Mouse (Mus musculus) megakaryocyte progenitor cell, adult 5-6 weeks (primary cell): ENCODE measurements around the gene Slc30a9. TPM values are rescaled to one million over a fixed set of nuclear protein-coding genes. Genes with fewer than 3 reads are reported as not detected.

Source experiments
- ATAC-seq: replicated peaks from 2 replicates; pipeline ENCODE4 v1.8.0; 2016; ENCODE audit warnings: mild to moderate bottlenecking, moderate TSS enrichment, inconsistent platforms; ENCODE audit not compliant: poor library complexity
- total RNA-seq, 2 experiments: library from RNA; stranded (forward) in 1 of 2; stranded (reverse) in 1 of 2; fragments of 157-497, 149-512 nt in 1 of 2; fragments of 200-1000 nt in 1 of 2; gene quantifications; 2 replicates each; pipeline versions ENCODE4 v1.2.3 to v1.2.4; 2015 to 2017

The Slc30a9 gene
- total RNA-seq, 2 experiments from 2014 or later, result 23.6 to 37.9 TPM

- no peak for ATAC-seq
Measured at GRCm38 (mm10) chr5:67311811-67312521, 5.2 kb downstream of the Slc30a9 start.

- no peak for ATAC-seq
Measured at GRCm38 (mm10) chr5:67312522-67312851, 5.7 kb downstream of the Slc30a9 start.

- no peak for ATAC-seq
Measured at GRCm38 (mm10) chr5:67321656-67322268, 15.0 kb downstream of the Slc30a9 start.

GRCm38 (mm10) chr5:67324032-67324431 is 17.3 kb downstream of the Slc30a9 start:
- ATAC-seq, result no peak

GRCm38 (mm10) chr5:67340811-67341210 is 34.1 kb downstream of the Slc30a9 start:
- no peak for ATAC-seq

- no peak for ATAC-seq
Measured at GRCm38 (mm10) chr5:67347060-67347459, 40.3 kb downstream of the Slc30a9 start.

- ATAC-seq, result no peak
Measured at GRCm38 (mm10) chr5:67348949-67349348, 42.2 kb downstream of the Slc30a9 start.

- no peak for ATAC-seq
Measured at GRCm38 (mm10) chr5:67362316-67362715, 55.6 kb downstream of the Slc30a9 start.

GRCm38 (mm10) chr5:67362931-67363330 is 56.2 kb downstream of the Slc30a9 start:
- ATAC-seq, result no peak

- ATAC-seq, result no peak
Measured at GRCm38 (mm10) chr5:67377044-67377621, 70.4 kb downstream of the Slc30a9 start.

GRCm38 (mm10) chr5:67381690-67382089 is 74.9 kb downstream of the Slc30a9 start:
- ATAC-seq, result no peak

- no peak for ATAC-seq
Measured at GRCm38 (mm10) chr5:67382556-67382955, 75.8 kb downstream of the Slc30a9 start.

- ATAC-seq, result peak; percentile 85
Measured at GRCm38 (mm10) chr5:67393951-67394350, 87.2 kb downstream of the Slc30a9 start.

- peak; percentile 76 for ATAC-seq
Measured at GRCm38 (mm10) chr5:67395211-67395851, 88.6 kb downstream of the Slc30a9 start.

- no peak for ATAC-seq
Measured at GRCm38 (mm10) chr5:67397186-67397585, 90.4 kb downstream of the Slc30a9 start.

- ATAC-seq, result no peak
Measured at GRCm38 (mm10) chr5:67399876-67400607, 93.3 kb downstream of the Slc30a9 start.

- ATAC-seq, result no peak
Measured at GRCm38 (mm10) chr5:67400608-67401480, 94.1 kb downstream of the Slc30a9 start.

GRCm38 (mm10) chr5:67401612-67402011 is 94.9 kb downstream of the Slc30a9 start:
- peak; percentile 29 for ATAC-seq

- peak; percentile 87 for ATAC-seq
Measured at GRCm38 (mm10) chr5:67404380-67404779, 97.6 kb downstream of the Slc30a9 start.

- ATAC-seq, result peak; percentile 38
Measured at GRCm38 (mm10) chr5:67404919-67405318, 98.2 kb downstream of the Slc30a9 start.
